Mouse (Mus musculus): ENCODE measurements at regions not wholly inside any gene's neighbourhood (a gene's known extent, or its start where the extent isn't known, plus 50 kb on each side); places are given as distances from the start of the nearest gene placed in this dataset.

DNA sequence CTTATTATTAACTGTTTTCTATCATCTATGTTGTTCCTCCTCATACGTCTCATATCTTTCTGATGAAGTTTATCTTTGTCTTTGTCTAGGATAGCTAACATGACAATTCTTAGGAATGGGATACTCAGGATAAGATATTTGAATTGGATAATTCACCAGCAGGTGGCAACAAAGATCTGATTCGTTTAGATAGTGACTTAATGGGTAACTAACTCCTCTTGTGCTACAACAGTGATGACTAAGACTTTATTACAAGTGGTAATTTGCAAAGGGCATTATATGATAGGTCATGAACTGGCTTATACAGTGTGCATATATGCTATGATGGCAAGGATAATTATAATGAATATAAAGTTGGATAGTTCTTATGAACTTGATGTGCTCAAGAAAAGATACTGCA, 1207.9 kb downstream of the Nxph1 start:
- intact Hi-C loops (cut with DNase I), result loop anchor here (10.0 kb wide), 1 partner anchor 659 kb away; no protein-coding TSS in a partner anchor
- no peak for DNase-seq

DNA sequence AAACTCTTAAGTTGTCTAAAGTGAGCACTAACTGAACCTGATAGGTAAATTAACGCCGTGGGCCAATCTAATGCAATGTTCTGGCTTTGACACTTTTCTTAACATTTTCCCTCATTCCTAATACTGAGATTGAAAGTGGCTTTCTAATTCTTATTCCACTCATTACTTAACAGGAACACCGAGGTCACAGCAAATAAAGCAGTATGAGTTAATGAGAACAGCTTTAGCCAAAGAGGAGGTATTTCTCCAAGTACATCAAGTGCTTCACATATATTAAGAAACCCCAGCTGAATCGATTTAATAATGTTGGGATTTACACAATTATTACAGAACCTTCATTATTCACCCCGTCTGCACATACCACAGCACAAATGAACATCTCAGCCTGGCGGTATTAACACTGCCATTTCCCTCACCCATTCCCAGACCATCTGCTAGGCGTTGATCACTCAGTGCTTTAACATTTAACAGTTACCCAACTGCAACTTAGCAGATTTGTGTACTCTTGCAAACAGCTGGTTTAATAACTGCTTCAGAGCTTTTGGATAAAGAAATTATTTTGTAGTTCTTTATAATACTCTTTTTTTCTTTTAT, 1233.5 kb downstream of the Nxph1 start:
- intact Hi-C loops (cut with DNase I), result no loop called here

DNA sequence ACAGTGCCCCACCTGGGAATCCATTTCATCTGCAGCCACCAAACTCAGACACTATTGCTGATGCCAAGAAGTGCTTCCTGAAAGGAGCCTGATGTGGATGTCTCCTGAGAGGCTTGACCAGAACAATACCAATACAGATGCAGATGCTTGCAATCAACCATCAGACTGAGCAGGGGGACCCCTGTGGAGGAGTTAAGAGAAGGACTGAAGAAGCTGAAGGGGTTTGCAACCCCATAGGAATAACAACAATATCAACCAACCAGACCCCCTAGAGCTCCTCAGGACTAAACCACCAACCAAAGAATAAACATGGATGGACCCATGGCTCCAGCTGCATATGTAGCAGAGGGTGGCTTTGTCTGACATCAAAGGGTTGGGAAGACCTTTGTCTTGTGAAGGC, 1237.7 kb downstream of the Nxph1 start:
- no peak for DNase-seq
- intact Hi-C loops (cut with DNase I), result no loop called here

More for the DNA sequence above, 1233.5 kb downstream of the Nxph1 start:
- DNase-seq, result no peak

Data from heart, postnatal 14 days (tissue).